12 mouse cellular contexts compared by ENCODE assay signal in genomic region chr6:134509731-134510226, GRCm38 (mm10). TPM values are rescaled to one million over a fixed set of nuclear protein-coding genes. Genes with fewer than 3 reads are reported as not detected.
A peak's percentile ranks its signal among the peaks of the same experiment; 100 is the strongest.
DNase-seq lines count a peak whose midpoint lies in the region; ATAC-seq lines count a peak whose summit lies in the region.
"Had no signal": no experiment of that assay in that cellular context is flagged by ENCODE, and none has a peak within 500 bp of the region (broad histone marks: within the 10 kb centered on the region; RNA-seq: fewer than 3 reads in every experiment).

No protein-coding gene starts in this region.

- peaks cover 29% of the 10 kb centered on the region for H3K36me3 ChIP-seq in kidney, embryonic 16.5 days (ENCODE audit: insufficient read depth, low read length)
- H3K36me3 ChIP-seq in embryonic facial prominence, embryonic 13.5 days, result peaks cover 29% of the 10 kb centered on the region
- H3K36me3 ChIP-seq in limb, embryonic 12.5 days, result peaks cover 35% of the 10 kb centered on the region

- peak overlapping the region; percentile 84 for H3K27ac ChIP-seq in kidney, embryonic 16.5 days (ENCODE audit: low read length)
- peak overlapping the region; percentile 57 for H3K27ac ChIP-seq in embryonic facial prominence, embryonic 13.5 days
- 0 out of 2 replicates have a peak overlapping the region, but pooled peaks have one; percentile 29 for H3K27ac ChIP-seq in limb, embryonic 12.5 days
- H3K27ac ChIP-seq: heart, embryonic 10.5 days; intestine, embryonic 15.5 days had no signal

- peaks cover 31% of the 10 kb centered on the region for H3K4me1 ChIP-seq in kidney, embryonic 16.5 days (ENCODE audit: insufficient read depth, low read length)
- peaks cover 39% of the 10 kb centered on the region for H3K4me1 ChIP-seq in embryonic facial prominence, embryonic 13.5 days
- H3K4me1 ChIP-seq in limb, embryonic 12.5 days (replicated peaks), result peaks cover 45% of the 10 kb centered on the region

- peak; percentile 87 for ATAC-seq in kidney, embryonic 16.5 days (ENCODE audit: low FRiP score, low TSS enrichment)
- no peak for ATAC-seq in embryonic facial prominence, embryonic 13.5 days (ENCODE audit: insufficient number of reproducible peaks, insufficient read depth, low FRiP score, low TSS enrichment, low read depth)
- ATAC-seq in limb, embryonic 12.5 days (ENCODE audit: insufficient number of reproducible peaks, insufficient read depth, low FRiP score, low TSS enrichment, low read depth), result no peak
- ATAC-seq in megakaryocyte, adult 5-6 weeks (ENCODE audit: poor library complexity, severe bottlenecking), result no peak
- ATAC-seq: forebrain, postnatal 0 days; intestine, embryonic 15.5 days had no signal

- no peak for DNase-seq in kidney, postnatal 10 days
- peak; percentile 87 for DNase-seq in NIH3T3 (ENCODE audit: low read depth)
- no peak for DNase-seq in right cerebral cortex, postnatal 14 days
- no peak for DNase-seq in urinary bladder, postnatal 4 days (ENCODE audit: low spot score in 2 of 2)
- DNase-seq: forebrain, postnatal 0 days; right cerebral cortex, adult 18-20 months had no signal

- no peaks in the 10 kb centered on the region for H3K9me3 ChIP-seq in kidney, embryonic 16.5 days (ENCODE audit: low read length)
- H3K9me3 ChIP-seq in embryonic facial prominence, embryonic 13.5 days, result no peaks in the 10 kb centered on the region
- no peaks in the 10 kb centered on the region for H3K9me3 ChIP-seq in limb, embryonic 12.5 days
- H3K9me3 ChIP-seq: heart, embryonic 10.5 days; intestine, embryonic 15.5 days had no signal

- H3K9ac ChIP-seq in kidney, embryonic 16.5 days (replicated peaks; ENCODE audit: low read length), result no peak overlapping the region
- no peak overlapping the region for H3K9ac ChIP-seq in embryonic facial prominence, embryonic 13.5 days
- no peak overlapping the region for H3K9ac ChIP-seq in limb, embryonic 12.5 days (replicated peaks)
- H3K9ac ChIP-seq: forebrain, postnatal 0 days; intestine, embryonic 15.5 days had no signal

- peak overlapping the region; percentile 29 for H3K4me3 ChIP-seq in kidney, embryonic 16.5 days (ENCODE audit: low read length)
- H3K4me3 ChIP-seq in embryonic facial prominence, embryonic 13.5 days, result no peak overlapping the region
- no peak overlapping the region for H3K4me3 ChIP-seq in limb, embryonic 12.5 days (replicated peaks)
- H3K4me3 ChIP-seq: heart, embryonic 10.5 days; intestine, embryonic 15.5 days had no signal

- WGBS in kidney, embryonic 16.5 days, result 13% methylated on average over 10 of the region's 10 CpGs
- WGBS in embryonic facial prominence, embryonic 13.5 days, result 30% methylated on average over 10 of the region's 10 CpGs
- 35% methylated on average over 10 of the region's 10 CpGs for WGBS in limb, embryonic 12.5 days

- H3K4me2 ChIP-seq in kidney, embryonic 16.5 days (replicated peaks; ENCODE audit: low read depth, low read length), result peak overlapping the region; percentile 41
- H3K4me2 ChIP-seq in embryonic facial prominence, embryonic 13.5 days, result no peak overlapping the region
- H3K4me2 ChIP-seq in limb, embryonic 12.5 days, result 0 out of 2 replicates have a peak overlapping the region, but pooled peaks have one; percentile 4
- H3K4me2 ChIP-seq: intestine, embryonic 15.5 days had no signal

- no peaks in the 10 kb centered on the region for H3K27me3 ChIP-seq in kidney, embryonic 16.5 days (ENCODE audit: insufficient read depth, low read length)
- no peaks in the 10 kb centered on the region for H3K27me3 ChIP-seq in embryonic facial prominence, embryonic 13.5 days
- H3K27me3 ChIP-seq in limb, embryonic 12.5 days, result no peaks in the 10 kb centered on the region
- H3K27me3 ChIP-seq: intestine, embryonic 15.5 days had no signal

RNA-seq across cellular contexts. Expression of gene Lrp6, which starts 57.0 kb away (rescaled TPM):
- polyA plus RNA-seq in kidney, embryonic 16.5 days (2015; fragmentation: Nextera tagmentation; extraction: Ambion mirVana), result 34.6 and 37.4 TPM in 2 replicates
- polyA plus RNA-seq in embryonic facial prominence, embryonic 13.5 days (2015; fragmentation: Nextera tagmentation; extraction: Ambion mirVana), result 34.2 and 43.6 TPM in 2 replicates
- 40.8 and 41.7 TPM in 2 replicates for polyA plus RNA-seq in limb, embryonic 12.5 days (2016; fragmentation: Nextera tagmentation; extraction: Ambion mirVana)
- total RNA-seq in megakaryocyte, adult 5-6 weeks (2015), result 15.0 and 15.5 TPM in 2 replicates
- 18.3 and 25.7 TPM in 2 replicates for total RNA-seq in megakaryocyte, adult 5-6 weeks (2017)

Comparison
In these comparisons a context has a peak if more than half of its experiments do, and no peak if none do; other contexts are left out.
1. H3K27ac ChIP-seq: peak in every context shown above with its lines; median percentile 84 in kidney, embryonic 16.5 days; 57 in embryonic facial prominence, embryonic 13.5 days; 29 in limb, embryonic 12.5 days.